Mouse (Mus musculus): ENCODE measurements around the gene Galm.
A peak's percentile ranks its signal among the peaks of the same experiment; 100 is the strongest.

The Galm gene

DNA sequence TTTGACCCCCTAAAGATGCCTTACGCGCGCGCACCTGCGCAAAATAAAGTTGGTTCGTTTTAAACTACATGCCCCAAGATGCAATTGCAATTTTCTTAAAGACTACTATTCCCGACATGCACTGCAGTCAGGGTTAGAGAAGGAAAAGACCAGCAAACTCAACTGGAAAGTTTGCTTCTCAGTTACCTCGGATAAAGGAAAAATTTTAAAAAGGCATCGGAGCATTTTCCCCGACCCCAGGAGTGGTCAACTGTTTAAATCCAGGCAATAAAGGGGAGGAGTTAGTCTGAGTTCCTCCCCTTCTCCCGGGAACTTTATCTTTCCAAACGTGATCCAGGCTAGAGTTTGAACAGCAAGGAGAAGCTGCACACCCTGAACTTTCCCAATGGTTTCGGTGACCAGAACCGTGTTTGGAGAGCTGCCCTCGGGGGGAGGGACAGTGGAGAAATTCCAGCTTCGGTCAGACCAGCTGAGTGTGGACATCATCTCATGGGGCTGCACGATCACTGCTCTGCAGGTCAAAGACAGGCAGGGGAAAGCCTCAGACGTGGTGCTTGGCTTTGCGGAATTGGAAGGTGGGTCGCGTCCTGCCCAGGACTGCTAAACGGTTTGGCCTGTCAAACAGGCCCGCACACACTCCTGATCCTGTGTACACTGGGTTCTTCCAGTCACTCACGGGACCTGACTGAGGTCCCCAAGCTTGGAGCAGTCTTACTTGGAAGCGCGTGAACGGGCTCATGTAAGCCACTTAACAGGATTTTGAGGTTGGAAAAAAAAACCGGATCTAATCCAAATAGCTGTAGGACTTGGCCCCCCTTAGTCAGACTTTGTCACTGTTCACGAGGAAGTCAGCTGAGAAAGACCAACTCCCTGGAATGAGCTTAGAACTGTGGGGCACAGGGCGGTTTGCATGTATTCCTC, at the start of gene Galm:
Gene Galm (plus strand): TSS at position 141 of the 921 bp plus-strand sequence.
- peak; percentile 71 for DNase-seq (ENCODE audit: extremely low read depth, insufficient read length, low spot score)

DNA sequence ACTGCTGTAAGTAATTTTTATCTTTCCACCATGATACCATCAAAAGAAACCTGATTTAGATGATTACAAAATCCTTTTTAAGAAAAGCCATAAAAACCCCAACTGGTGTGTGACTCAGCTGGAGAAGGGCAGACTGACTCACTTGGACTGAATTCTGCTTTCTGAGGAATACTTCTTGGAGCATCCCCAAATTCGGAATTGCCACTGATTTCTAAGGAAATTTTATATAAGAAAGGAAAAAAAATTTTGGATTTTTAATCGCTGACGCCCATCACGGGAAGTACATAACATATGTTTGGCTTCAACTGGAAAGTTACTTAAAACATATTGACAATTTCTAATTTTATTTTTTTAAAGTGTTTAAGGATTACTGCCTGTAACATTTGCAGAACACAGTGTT, 48.5 kb upstream of the Galm start:
- DNase-seq (ENCODE audit: extremely low read depth, insufficient read length, low spot score) = no peak

DNA sequence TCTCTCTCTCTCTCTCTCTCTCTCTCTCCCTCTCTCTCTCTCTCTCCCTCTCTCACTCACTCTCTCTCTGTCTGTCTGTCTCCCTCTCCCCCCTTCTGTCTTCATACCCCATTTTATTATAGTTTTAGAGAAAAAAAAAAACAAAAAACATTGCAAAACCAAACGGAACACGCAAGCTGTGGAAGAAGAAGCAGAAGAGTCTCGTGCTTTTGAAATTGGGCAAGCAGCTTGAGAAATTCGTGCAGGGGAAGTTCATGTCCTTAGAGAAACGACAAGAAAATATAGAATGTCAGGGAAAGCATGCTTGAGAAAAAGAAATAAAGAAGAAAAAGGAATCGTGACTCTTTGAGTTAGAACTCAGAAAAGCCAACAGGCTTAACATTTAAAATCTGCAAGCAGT, 44.0 kb upstream of the Galm start:
- DNase-seq (ENCODE audit: extremely low read depth, insufficient read length, low spot score) = no peak

DNA sequence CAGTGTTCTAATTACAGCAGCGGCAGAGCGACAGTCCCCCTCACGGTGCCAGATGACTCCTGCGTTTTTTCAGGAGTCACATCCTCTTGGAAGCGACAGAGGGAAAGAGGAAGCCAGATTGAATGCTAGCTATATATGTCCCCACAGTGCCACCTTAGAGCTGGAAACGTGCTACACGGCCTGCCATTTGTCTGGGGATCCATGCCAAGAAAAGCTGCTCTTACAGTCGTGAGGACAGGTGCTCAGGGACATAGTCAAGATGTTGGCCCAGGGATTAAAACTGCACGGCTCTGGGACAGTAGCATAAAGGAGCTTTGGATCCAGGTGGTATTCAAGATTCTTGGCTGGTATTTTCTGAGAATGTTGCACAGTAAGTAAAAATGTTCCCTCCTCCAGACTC, 42.8 kb upstream of the Galm start:
- no peak for DNase-seq (ENCODE audit: extremely low read depth, insufficient read length, low spot score)

DNA sequence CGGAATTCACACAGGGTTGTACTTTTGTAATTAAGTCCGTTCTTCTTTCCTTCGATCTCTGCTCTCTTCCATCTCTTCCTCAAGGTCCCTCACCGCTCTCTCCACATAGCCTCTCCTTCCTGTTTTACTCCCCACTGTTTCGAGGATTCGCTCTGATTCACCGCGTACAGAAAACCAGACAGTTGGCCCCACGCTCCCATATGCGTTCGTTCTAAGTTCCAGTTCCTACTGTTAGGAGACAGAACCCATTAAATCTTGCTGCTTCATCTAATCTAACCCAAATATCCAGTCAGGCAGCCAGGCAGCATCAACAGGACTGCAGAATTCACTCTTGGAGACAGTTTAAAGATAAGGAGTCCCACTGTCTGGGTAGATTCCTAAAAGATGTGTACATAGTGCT, 40.7 kb upstream of the Galm start:
- no peak for DNase-seq (ENCODE audit: extremely low read depth, insufficient read length, low spot score)

DNA sequence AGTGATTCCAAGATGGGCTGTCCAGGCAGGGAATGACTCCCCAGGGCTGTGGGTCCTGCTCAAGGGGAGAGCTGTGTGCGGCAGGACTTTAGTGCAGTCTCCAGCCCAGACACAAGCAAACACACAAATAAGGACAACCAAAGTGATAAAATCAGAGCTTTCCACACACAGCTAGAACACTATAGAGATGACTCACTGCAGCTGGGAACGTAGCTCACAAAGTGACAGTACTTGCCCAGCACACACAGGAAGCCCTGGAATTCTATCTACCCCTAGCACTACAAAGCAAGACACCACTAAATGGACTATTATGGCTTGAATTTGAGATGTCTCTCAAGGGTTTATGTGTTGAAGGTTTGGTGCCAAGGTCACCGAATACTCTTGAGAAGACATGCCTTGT, 39.1 kb upstream of the Galm start:
- DNase-seq (ENCODE audit: extremely low read depth, insufficient read length, low spot score) = no peak

DNA sequence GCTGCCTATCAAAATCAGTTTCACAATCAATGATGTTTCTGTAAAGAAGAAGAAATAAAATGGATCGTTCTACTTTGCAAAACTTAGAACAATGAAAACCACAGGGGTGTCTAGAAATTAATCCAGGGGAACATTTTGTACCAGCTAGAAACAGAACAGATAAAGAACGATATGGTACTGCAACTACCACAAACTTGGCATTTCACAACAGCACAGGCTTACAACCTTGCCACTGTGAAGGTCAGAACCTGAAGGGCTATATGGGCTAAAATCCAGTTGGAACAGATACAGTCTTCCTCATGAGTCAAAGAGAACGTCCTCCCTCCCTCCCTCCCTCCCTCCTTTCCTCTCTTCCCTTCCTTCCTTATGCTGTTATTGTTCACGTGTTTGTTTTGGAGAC, 36.7 kb upstream of the Galm start:
- no peak for DNase-seq (ENCODE audit: extremely low read depth, insufficient read length, low spot score)

DNA sequence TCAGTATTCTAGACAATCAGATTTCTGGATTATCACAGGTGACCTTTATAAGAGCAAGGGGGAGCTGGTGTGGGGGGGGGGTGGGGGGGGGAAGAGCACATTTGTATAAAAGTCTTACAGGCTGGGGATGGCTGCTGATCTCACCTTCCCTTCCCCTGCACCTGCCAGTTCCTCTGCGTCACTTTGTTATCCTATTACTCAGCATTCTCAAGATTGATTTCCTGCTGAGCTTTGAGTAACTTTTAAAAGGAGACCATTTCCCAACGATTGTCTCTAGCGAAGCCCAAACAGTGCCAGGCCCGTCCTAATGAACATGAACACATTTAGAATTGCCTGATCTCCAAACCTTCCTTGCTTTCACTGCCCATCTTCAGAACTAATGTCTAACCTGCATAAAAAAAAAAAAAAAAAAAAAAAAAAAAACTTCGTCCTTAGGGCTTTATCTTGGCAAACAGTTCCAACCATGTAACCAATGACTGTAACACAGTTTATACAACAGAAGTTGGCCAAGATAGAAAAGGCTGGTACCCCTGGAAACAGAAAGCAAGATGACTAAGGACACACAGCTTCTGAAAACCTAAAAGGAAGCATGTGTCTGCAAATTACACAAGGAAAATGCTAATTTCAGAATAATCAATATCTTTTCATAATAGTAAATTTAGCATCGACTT, 35.3 kb upstream of the Galm start:
- DNase-seq (ENCODE audit: extremely low read depth, insufficient read length, low spot score) = no peak

DNA sequence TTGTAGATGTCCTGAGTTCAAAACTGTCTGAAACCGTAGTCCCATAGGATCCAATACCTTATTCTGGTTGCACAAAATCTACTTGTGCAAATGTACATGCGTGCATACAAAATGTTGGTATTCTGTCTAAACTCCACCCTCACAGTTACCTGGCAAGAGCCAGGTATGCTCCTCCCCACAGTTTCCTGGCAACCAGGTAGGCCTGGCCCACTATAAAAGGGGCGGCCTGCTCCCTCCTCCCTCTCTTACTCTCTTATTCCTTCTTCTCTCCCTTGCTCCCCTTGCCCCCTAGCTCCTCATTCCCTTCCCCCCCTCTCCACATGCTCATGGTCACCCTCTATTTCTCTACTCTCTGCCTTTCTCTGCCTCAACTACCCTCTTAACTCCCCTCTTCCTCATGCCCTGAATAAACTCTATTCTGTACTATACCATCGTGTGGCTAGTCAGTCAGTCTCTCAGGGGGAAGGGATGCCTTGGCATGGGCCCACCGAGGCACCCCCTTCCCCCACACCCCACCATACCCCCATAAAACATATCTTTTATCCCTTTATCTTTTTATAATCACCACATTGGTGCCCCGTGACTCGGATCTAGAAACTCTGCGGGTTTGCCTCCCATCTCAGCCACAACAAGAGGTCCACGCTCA, 31.9 kb upstream of the Galm start:
- no peak for DNase-seq (ENCODE audit: extremely low read depth, insufficient read length, low spot score)

DNA sequence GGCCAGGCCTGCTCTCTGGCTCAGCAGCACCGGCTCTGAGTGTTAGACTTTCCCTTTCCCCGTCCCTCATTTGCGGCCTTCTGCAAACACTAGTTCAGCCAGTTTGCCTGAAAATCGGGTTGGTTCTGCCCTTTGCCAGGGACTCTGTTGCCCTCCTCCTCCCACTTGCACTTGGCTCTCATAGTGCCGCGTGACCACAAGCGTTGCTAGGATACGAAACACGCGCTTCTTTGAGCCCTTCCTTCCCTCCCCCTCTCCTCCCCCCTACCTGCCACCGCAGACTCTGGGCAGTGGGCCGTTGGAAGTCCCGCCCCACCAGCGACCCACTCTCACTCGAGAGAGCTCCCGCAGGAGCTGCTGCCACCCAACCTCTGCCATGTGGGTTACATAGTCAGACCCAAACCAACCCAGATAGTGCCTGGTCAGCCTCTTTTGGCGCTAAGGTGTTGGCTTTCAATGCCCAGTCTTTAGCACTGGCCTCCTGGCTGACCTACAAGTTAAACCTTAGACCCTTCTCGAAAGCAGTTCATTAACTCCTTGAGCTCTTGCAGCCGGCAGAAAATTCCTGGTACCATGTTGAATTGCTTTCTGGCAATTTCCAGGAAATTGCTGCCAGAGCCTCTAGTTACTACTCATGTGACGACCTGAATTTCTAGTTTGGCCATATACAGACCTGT, 31.1 kb upstream of the Galm start:
- DNase-seq (ENCODE audit: extremely low read depth, insufficient read length, low spot score) = peak; percentile 6

DNA sequence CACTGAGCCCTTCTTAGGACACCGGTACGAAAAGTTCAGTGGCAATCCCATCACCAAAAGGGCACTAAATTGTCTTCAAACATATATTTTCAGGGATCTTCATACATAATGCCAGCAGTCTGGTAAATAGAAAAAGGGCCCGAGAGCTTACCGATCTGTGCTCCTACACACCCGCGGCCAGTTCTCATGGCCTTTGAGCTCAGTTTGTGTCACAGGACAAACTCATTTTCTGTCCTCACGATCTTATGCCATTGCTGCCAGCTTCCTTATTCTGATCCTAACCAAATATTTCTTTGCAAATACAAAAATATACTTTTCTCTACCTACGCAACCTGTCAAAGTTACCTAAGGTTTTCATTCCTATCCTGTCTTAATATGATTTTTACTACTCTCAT, 30.6 kb upstream of the Galm start:
- no peak for DNase-seq (ENCODE audit: extremely low read depth, insufficient read length, low spot score)

DNA sequence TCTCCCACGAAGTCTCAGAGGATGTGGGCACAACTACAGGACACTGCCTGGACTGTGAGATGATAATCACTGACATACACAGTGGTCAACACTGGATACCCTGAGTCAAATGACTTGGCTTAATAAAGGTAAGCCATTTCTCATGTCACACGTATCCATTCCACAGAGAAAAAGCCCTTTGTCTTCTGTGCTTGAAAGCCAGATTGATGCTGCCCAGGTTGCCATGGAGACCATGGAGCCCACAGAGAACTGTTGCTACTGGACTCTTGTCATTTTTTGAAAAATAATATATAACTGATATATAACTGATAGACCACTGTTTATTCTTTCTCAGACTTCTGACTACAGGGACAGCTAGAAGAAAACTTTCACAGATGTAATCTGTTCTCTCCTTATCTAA, 30.1 kb upstream of the Galm start:
- no peak for DNase-seq (ENCODE audit: extremely low read depth, insufficient read length, low spot score)

DNA sequence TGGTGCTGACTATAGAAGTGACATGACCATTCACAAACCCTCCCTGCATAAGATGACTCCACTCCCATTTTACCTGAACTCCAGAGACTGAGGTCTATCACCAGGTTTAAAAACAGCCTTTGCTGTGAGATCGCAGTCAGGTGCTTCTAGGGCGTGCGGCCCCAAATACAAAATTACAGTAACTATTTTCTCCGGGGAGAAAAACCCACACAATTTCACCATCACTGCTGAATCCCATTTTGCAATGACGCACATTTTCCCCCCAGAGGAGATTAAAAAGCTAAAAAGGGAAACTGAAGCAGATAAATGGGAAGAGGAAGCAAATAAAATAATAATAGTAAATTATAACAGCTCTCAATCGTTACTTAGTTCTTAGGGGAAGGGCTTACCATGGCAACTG, 27.4 kb upstream of the Galm start:
- no peak for DNase-seq (ENCODE audit: extremely low read depth, insufficient read length, low spot score)

DNA sequence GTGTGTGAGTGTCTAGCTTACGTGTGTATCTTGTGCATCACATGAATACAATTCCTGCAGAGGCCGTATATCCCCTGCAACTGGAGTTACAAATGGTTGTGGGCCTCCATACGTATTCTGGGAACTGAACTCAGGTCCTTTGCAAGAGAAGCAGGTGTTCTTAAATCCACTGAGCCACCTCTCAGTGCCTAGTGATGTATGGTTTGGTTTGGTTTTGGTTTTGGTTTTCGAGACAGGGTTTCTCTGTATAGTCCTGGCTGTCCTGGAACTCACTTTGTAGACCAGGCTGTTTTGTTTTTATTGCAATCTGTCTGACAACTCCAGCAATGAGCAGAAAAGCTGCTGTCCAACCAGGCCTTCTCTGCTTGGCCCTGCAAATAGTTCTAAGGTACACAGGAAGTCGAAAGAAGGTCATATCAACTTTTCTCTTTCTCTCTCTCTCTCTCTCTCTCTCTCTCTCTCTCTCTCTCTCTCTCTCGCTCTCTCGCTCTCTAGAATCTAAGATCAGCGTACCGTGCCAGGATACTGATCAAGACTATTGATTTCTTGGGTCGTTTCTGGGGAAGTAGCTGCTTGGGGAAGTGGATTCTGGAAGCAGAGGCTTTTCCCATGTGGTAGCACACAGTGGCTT, 21.8 kb upstream of the Galm start:
- no peak for DNase-seq (ENCODE audit: extremely low read depth, insufficient read length, low spot score)

DNA sequence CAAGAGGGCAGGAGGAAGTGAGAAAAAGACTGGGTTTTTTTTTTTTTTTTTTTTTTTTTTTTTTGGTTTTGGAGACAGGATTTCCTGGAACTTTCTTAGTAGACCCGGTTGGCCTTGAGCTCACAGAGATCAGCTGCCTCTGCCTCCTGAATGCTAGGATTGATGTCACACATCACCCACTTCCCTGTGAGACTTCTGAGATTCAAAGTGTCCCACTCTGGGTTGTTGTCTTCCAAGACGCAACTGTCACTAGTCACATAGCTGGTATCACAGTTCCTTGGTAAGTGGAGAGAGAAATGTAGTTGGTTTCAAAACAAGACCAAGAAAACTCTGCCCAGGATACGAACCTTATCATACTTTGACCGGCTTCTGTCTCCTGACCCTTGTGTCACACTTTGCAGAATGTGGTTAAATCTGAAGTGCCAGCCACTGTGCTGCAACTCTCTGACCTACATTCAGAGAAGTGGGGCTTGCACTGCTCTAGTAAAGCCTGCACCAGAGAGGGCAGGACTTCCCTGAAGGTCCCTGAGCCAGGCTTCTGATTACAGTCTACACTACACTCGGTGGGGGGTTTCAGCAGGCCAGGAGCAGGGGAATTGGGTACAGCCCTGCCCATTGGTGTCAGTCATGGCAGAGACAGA, 14.5 kb upstream of the Galm start:
- DNase-seq (ENCODE audit: extremely low read depth, insufficient read length, low spot score) = no peak

DNA sequence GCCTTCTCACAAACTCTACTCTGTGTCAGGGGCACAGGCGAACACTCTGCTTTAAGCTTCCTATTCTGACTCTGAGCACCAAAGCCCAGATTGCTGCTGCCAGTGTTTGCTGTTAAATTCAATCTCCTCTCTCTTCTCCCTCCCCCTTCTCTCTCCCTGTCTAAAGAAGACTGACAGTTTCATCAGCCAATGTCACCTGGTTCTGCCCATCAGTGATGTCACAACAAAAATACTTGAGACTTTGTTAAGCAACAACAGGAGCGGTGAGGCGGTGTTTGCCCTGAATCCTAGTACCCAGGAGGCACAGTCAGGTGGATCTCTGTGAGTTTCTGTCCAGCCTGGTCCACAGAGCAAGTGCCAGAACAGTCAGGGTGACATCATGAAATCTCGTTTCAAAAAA, 13.8 kb upstream of the Galm start:
- no peak for DNase-seq (ENCODE audit: extremely low read depth, insufficient read length, low spot score)

DNA sequence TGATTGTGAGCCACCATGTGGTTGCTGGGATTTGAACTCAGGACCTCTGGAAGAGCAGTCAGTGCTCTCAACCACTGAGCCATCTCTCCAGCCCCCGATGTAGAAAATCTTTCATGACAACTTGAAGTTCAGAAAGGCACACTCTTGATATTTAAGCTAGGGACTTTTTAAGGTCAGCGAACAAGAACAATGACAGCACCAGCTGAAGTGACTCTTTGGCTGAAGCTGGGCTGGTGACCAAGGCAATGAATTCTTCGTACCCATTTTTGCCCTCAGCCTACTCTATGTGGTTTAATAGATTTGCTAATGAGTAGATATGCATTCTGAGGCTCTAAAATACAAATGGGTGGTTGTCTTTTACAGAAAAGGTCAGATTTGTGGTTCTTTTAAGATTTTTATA, 6.9 kb upstream of the Galm start:
- DNase-seq (ENCODE audit: extremely low read depth, insufficient read length, low spot score) = no peak

DNA sequence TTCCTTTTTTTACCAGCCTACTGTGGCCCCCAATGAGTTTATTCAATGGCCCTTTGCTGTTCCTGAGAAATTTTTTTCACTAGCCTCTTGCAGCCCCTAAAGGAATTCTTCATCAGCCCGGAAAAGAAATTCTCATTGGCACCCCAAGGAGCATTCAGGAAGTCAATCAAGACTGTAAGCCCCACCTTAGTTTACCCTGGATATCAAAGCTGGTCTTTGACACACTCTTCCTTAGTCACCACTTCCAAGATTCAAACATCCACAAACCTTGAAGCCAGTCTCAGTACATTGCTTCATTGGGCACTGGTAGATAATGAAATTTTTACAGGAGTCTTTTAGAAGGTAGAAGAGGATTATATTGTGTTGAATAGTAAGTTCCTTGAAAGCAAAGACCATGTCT, 5.4 kb upstream of the Galm start:
- DNase-seq (ENCODE audit: extremely low read depth, insufficient read length, low spot score) = no peak

DNA sequence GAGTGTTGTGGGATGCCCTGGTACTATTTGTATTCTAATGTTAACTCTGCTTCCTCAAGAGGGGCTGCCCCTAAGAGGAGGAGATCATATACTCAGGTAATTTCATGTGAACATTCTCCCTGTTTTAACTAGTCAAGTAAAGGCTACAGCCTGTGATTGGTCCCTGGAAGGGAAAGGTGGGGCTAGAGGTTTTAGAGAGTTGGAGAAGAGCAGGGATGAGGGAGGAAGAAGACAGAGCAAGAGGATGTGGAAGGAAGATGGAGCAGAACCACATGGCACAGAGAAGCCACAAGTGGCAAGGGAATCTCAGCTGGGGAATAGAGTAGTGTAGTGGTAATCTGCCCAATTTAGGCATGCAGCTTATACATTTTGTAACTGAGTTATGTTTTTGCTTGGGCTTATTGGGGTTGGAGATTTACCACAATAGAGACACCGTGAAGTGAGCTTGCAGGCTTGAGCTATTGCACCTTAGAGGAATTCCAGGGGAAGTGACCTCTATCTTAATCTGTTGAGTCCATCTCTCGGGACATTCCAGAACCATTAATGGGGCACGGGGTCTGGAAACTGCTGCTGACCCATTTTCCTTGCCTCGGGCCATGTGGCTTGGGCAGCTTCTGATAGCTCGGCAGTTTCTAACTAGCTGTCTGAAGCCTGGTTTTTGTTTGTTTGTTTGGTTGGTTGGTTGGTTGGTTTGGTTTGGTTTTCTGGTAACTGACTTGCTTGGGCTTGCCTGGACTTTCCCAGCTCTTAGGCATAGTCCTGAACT, 2.1 kb upstream of the Galm start:
- peak; percentile 7 for DNase-seq (ENCODE audit: extremely low read depth, insufficient read length, low spot score)

DNA sequence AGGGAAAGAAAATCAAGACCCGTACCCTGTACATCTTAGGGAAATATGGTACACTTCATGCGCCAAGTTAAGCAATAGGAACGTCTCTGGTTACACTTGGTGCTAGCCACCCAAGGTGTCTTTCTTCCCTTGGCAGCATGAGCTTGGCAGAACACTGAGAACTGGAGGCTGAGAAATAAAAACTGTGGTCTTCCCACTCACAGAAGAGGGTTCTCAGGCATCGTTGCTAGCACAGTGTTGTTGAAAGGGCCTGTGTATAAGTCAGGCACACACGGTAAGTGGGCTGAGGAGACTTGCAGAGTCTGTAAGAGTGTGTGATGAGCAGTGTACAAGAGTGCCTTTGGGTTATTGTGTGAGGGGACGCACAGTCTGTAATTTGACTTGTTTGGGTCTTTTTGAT, 1.1 kb upstream of the Galm start:
- no peak for DNase-seq (ENCODE audit: extremely low read depth, insufficient read length, low spot score)

Measured in 3134 (cell line).